Mouse (Mus musculus) CD8-positive naive resting alpha-beta T cell, adult 57 days (primary cell): ENCODE results near the gene Atf7ip2. TPM values are rescaled to one million over a fixed set of nuclear protein-coding genes. Genes with fewer than 3 reads are reported as not detected.

ENCODE experiments used
- total RNA-seq: library from RNA; stranded (reverse); gene quantifications from one replicate; pipeline ENCODE4 v1.2.4, GENCODE M21; 2023

The Atf7ip2 gene
- not detected for total RNA-seq

GRCm38 (mm10) chr16:10192679-10193506 lies at the start of gene Atf7ip2:
Atf7ip2 (plus strand) TSS chr16:10192712.

GRCm38 (mm10) chr16:10170005-10170404 lies 22.5 kb upstream of the Atf7ip2 start, which contains the start of gene Rpl39l:
Rpl39l (plus strand) TSS chr16:10170226.

Other genes with a start within 250 kb of the Atf7ip2 start
- gene Grin2a, start 197.2 kb upstream of the Atf7ip2 start, total RNA-seq = not detected
- gene Rpl39l, start 22.5 kb upstream of the Atf7ip2 start, total RNA-seq = not detected
- gene Emp2, start 121.3 kb downstream of the Atf7ip2 start, total RNA-seq = not detected
- not detected for gene Tekt5, start 202.8 kb downstream of the Atf7ip2 start, total RNA-seq
- 39.3 TPM for gene Nubp1, start 219.2 kb downstream of the Atf7ip2 start, total RNA-seq